Mouse (Mus musculus) liver, postnatal 0 days (tissue): ENCODE measurements around the gene Gm9821.

ENCODE experiments used
- CTCF ChIP-seq: sonication (generic); IDR thresholded peaks from 2 replicates; pipeline ENCODE4 v1.5.1; 2016; ENCODE audit warnings: antibody characterized with exemption, low read depth
- EP300 ChIP-seq: IDR thresholded peaks from 2 replicates; pipeline ENCODE4 v1.6.1; 2016; ENCODE audit warnings: antibody characterized with exemption, low read depth, mild to moderate bottlenecking

DNA sequence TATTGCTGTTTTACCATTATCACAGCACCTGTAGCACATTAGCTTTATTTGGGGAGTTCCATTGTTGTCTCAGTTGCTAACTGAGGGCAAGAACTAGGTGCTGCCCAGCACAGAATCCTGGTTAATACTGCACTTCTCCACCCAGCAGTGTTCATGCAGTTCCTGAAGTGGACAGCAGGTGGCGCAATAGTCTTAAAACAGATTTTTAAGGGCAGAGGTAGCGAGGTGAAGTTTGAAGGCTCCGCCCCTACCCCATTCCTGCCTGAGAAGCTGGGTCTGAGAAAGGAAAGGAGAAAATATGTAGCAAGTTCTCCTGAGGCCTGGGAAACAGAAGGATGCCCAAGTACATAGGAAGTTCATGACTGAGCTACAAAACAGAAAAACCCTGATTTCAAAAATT, 42.0 kb downstream of the Gm9821 start:
- TF ChIP-seq CTCF (peak; percentile 90), EP300 (no peak)
